ENCODE assay signal across 8 mouse cellular contexts in the genomic region with DNA sequence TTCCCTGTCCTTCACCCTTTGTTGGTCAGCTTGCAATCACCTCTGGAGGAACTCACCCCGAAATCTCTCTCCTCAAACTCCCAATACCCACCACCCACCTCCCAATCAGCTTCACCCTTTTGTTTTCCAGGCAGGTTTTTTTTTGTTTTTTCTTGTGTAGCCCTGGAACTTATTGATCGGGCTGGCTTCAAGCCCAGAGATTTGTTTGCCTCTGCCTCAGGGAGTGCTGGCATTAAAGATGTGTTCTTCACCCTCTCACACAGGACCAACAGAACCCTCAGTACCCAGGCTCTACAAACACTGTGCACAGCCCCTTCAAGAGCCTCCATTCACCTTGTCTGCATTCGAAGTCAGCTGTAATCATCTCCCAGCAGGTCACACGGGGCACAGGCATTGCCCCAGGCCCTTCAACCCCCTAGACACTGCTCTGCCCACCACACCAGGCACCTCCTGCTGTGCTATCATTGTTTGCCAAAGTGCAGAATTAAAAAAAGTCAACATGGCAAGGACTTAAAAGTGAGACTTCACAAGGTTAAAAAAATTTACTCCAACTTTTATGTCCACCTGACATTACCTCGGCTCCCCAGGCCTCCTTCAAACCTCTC. TPM values are rescaled to one million over a fixed set of nuclear protein-coding genes. Genes with fewer than 3 reads are reported as not detected.
DNase-seq lines count a peak whose midpoint lies in the region; ATAC-seq and TF ChIP-seq lines count a peak whose summit lies in the region.

No protein-coding gene starts in this region.

- peaks cover 27% of the 10 kb centered on the region for H3K36me3 ChIP-seq in kidney, postnatal 0 days (ENCODE audit: insufficient read depth, low read length)
- peaks cover 47% of the 10 kb centered on the region for H3K36me3 ChIP-seq in hindbrain, embryonic 14.5 days (replicated peaks; ENCODE audit: control insufficient read depth, insufficient read depth)
- peaks cover 16% of the 10 kb centered on the region for H3K36me3 ChIP-seq in midbrain, embryonic 15.5 days (replicated peaks)

- peak overlapping the region; percentile 94 for H3K9ac ChIP-seq in kidney, postnatal 0 days (ENCODE audit: low read depth, low read length)
- H3K9ac ChIP-seq in hindbrain, embryonic 14.5 days, result peak overlapping the region; percentile 90
- H3K9ac ChIP-seq in midbrain, embryonic 15.5 days, result peak overlapping the region; percentile 93

- H3K27me3 ChIP-seq in kidney, postnatal 0 days (ENCODE audit: insufficient read depth, low read length), result no peaks in the 10 kb centered on the region
- no peaks in the 10 kb centered on the region for H3K27me3 ChIP-seq in hindbrain, embryonic 14.5 days (ENCODE audit: control insufficient read depth, insufficient read depth, low read length)
- no peaks in the 10 kb centered on the region for H3K27me3 ChIP-seq in midbrain, embryonic 15.5 days (replicated peaks)

- H3K9me3 ChIP-seq in kidney, postnatal 0 days (replicated peaks; ENCODE audit: low read length), result no peaks in the 10 kb centered on the region
- no peaks in the 10 kb centered on the region for H3K9me3 ChIP-seq in hindbrain, embryonic 14.5 days (ENCODE audit: control insufficient read depth, low read length)
- H3K9me3 ChIP-seq in midbrain, embryonic 15.5 days, result no peaks in the 10 kb centered on the region

- H3K4me2 ChIP-seq in kidney, postnatal 0 days (ENCODE audit: low read length), result peak overlapping the region; percentile 80
- peak overlapping the region; percentile 72 for H3K4me2 ChIP-seq in hindbrain, embryonic 14.5 days (replicated peaks)
- H3K4me2 ChIP-seq in midbrain, embryonic 15.5 days, result peak overlapping the region; percentile 83

- peaks cover 29% of the 10 kb centered on the region for H3K4me1 ChIP-seq in kidney, postnatal 0 days (replicated peaks; ENCODE audit: insufficient read depth, low read length)
- H3K4me1 ChIP-seq in cortical plate, adult 2 months (ENCODE audit: control insufficient read depth, insufficient read depth, low read length), result no peaks in the 10 kb centered on the region; the same call in 1 of the 2 replicates
- H3K4me1 ChIP-seq in hindbrain, embryonic 14.5 days (replicated peaks; ENCODE audit: control insufficient read depth, insufficient read depth, low read length), result peaks cover 39% of the 10 kb centered on the region
- H3K4me1 ChIP-seq in midbrain, embryonic 15.5 days, result peaks cover 73% of the 10 kb centered on the region

- TF ChIP-seq CTCF in kidney, postnatal 0 days (IDR thresholded peaks at IDR 0.05; ENCODE audit: low read depth), result no peak
- TF ChIP-seq CTCF in cortical plate, adult 2 months (IDR thresholded peaks at IDR 0.05; ENCODE audit: extremely low read depth, insufficient read depth, low read length), result no peak

- 37% methylated on average over 5 of the region's 5 CpGs for WGBS in kidney, postnatal 0 days
- WGBS in hindbrain, embryonic 14.5 days, result 39% methylated on average over 5 of the region's 5 CpGs
- 51% methylated on average over 5 of the region's 5 CpGs for WGBS in midbrain, embryonic 15.5 days

- TF ChIP-seq POLR2A in cortical plate, adult 2 months (IDR thresholded peaks at IDR 0.05; ENCODE audit: extremely low read depth, insufficient read depth, low read length), result no peak

- H3K4me3 ChIP-seq in kidney, postnatal 0 days (replicated peaks; ENCODE audit: low read depth, low read length), result peak overlapping the region; percentile 94
- peak overlapping the region; percentile 80; the same call in 1 of the 2 replicates for H3K4me3 ChIP-seq in cortical plate, adult 2 months (ENCODE audit: insufficient read depth, low read length)
- H3K4me3 ChIP-seq in hindbrain, embryonic 14.5 days (replicated peaks; ENCODE audit: low read length), result peak overlapping the region; percentile 83
- H3K4me3 ChIP-seq in midbrain, embryonic 15.5 days, result peak overlapping the region; percentile 94

- no peak for DNase-seq in kidney, postnatal 0 days (ENCODE audit: low spot score)
- DNase-seq in kidney, adult 9 months, result no peak
- DNase-seq in hindbrain, embryonic 14.5 days (ENCODE audit: low spot score), result no peak
- DNase-seq in embryo, embryonic 10.5 days (ENCODE audit: low spot score), result no peak
- no peak for DNase-seq in spleen, postnatal 4 days (ENCODE audit: low spot score in 2 of 2)
- no peak for DNase-seq in cerebellum, adult 8-10 months

- H3K27ac ChIP-seq in kidney, postnatal 0 days, result peak overlapping the region; percentile 91; the same call in 1 of the 2 replicates
- H3K27ac ChIP-seq in cortical plate, adult 2 months (ENCODE audit: insufficient read depth, low read length), result no peak overlapping the region
- no peak overlapping the region for H3K27ac ChIP-seq in hindbrain, embryonic 14.5 days
- H3K27ac ChIP-seq in midbrain, embryonic 15.5 days, result no peak overlapping the region

- no peak for ATAC-seq in kidney, postnatal 0 days (replicated peaks; ENCODE audit: low FRiP score, low read depth)
- no peak for ATAC-seq in hindbrain, embryonic 14.5 days (ENCODE audit: low FRiP score)
- ATAC-seq in midbrain, embryonic 15.5 days (replicated peaks), result no peak

RNA-seq across cellular contexts. Expression of a gene that starts 1.5 kb away (rescaled TPM):
- 37.7 and 40.7 TPM in 2 replicates for polyA plus RNA-seq in kidney, postnatal 0 days (2015; fragmentation: Nextera tagmentation; extraction: Ambion mirVana)
- polyA plus RNA-seq in cortical plate, adult 2 months (2012; rRNA removed), result 79.3 and 82.2 TPM in 2 replicates
- polyA plus RNA-seq in hindbrain, embryonic 14.5 days (2014; fragmentation: Nextera tagmentation; extraction: Ambion mirVana), result 56.0 and 56.6 TPM in 2 replicates
- 80.9 and 84.4 TPM in 2 replicates for polyA plus RNA-seq in midbrain, embryonic 15.5 days (2015; fragmentation: Nextera tagmentation; extraction: Ambion mirVana)

RNA-seq across cellular contexts. Expression of a gene that starts 1.7 kb away (rescaled TPM):
- polyA plus RNA-seq in kidney, postnatal 0 days (2015; fragmentation: Nextera tagmentation; extraction: Ambion mirVana), result 2,059 and 2,304 TPM in 2 replicates
- 410 and 435 TPM in 2 replicates for polyA plus RNA-seq in cortical plate, adult 2 months (2012; rRNA removed)
- 804 and 966 TPM in 2 replicates for polyA plus RNA-seq in hindbrain, embryonic 14.5 days (2014; fragmentation: Nextera tagmentation; extraction: Ambion mirVana)
- 689 and 743 TPM in 2 replicates for polyA plus RNA-seq in midbrain, embryonic 15.5 days (2015; fragmentation: Nextera tagmentation; extraction: Ambion mirVana)

RNA-seq across cellular contexts. Expression of a gene that starts 2.8 kb away (rescaled TPM):
- polyA plus RNA-seq in kidney, postnatal 0 days (2015; fragmentation: Nextera tagmentation; extraction: Ambion mirVana), result 6.7 and 8.1 TPM in 2 replicates
- 7.0 and 7.8 TPM in 2 replicates for polyA plus RNA-seq in cortical plate, adult 2 months (2012; rRNA removed)
- polyA plus RNA-seq in hindbrain, embryonic 14.5 days (2014; fragmentation: Nextera tagmentation; extraction: Ambion mirVana), result 7.8 and 9.2 TPM in 2 replicates
- polyA plus RNA-seq in midbrain, embryonic 15.5 days (2015; fragmentation: Nextera tagmentation; extraction: Ambion mirVana), result 14.9 and 15.1 TPM in 2 replicates

RNA-seq across cellular contexts. Expression of a gene that starts 13.6 kb away (rescaled TPM):
- polyA plus RNA-seq in kidney, postnatal 0 days (2015; fragmentation: Nextera tagmentation; extraction: Ambion mirVana), result 20.1 and 20.3 TPM in 2 replicates
- polyA plus RNA-seq in cortical plate, adult 2 months (2012; rRNA removed), result 13.5 TPM in 2 replicates
- polyA plus RNA-seq in hindbrain, embryonic 14.5 days (2014; fragmentation: Nextera tagmentation; extraction: Ambion mirVana), result 15.6 and 19.5 TPM in 2 replicates
- polyA plus RNA-seq in midbrain, embryonic 15.5 days (2015; fragmentation: Nextera tagmentation; extraction: Ambion mirVana), result 25.9 and 26.2 TPM in 2 replicates

RNA-seq across cellular contexts. Expression of a gene that starts 13.9 kb away (rescaled TPM):
- 147 and 150 TPM in 2 replicates for polyA plus RNA-seq in kidney, postnatal 0 days (2015; fragmentation: Nextera tagmentation; extraction: Ambion mirVana)
- polyA plus RNA-seq in cortical plate, adult 2 months (2012; rRNA removed), result 113 and 116 TPM in 2 replicates
- polyA plus RNA-seq in hindbrain, embryonic 14.5 days (2014; fragmentation: Nextera tagmentation; extraction: Ambion mirVana), result 157 and 161 TPM in 2 replicates
- polyA plus RNA-seq in midbrain, embryonic 15.5 days (2015; fragmentation: Nextera tagmentation; extraction: Ambion mirVana), result 178 TPM in 2 replicates
